Mouse (Mus musculus) gastrocnemius, postnatal 4 days (tissue): Measurements from ENCODE around the gene Ubxn11. TPM values are rescaled to one million over a fixed set of nuclear protein-coding genes. Genes with fewer than 3 reads are reported as not detected.

ENCODE experiments used
- DNase-seq, 2 experiments: peaks; one replicate each; pipeline ENCODE4 v3.0.0; 2021 to 2022; ENCODE audit warnings: low spot score in 2 of 2, mixed read lengths in 2 of 2
- total RNA-seq, 2 experiments: library from RNA; stranded (reverse); gene quantifications; 2 replicates each; pipeline ENCODE4 v1.2.3; 2021

The Ubxn11 gene
- total RNA-seq, 2 experiments from 2014 or later, result 3.2 to 3.7 TPM

- no peak for DNase-seq
Observed at GRCm38 (mm10) chr4:134117012-134117411, 14.6 kb downstream of the Ubxn11 start.

- no peak for DNase-seq
Observed at GRCm38 (mm10) chr4:134118126-134118800, 15.9 kb downstream of the Ubxn11 start.

GRCm38 (mm10) chr4:134119042-134119441 lies 16.7 kb downstream of the Ubxn11 start:
- no peak for DNase-seq

GRCm38 (mm10) chr4:134119644-134120043 lies 17.3 kb downstream of the Ubxn11 start:
- DNase-seq, result no peak

GRCm38 (mm10) chr4:134120192-134120805 lies 17.9 kb downstream of the Ubxn11 start:
- no peak for DNase-seq

- DNase-seq, result no peak
Observed at GRCm38 (mm10) chr4:134120916-134121315, 18.5 kb downstream of the Ubxn11 start.

- DNase-seq, result no peak
Observed at GRCm38 (mm10) chr4:134121571-134121970, 19.2 kb downstream of the Ubxn11 start.

GRCm38 (mm10) chr4:134122281-134122680 lies 19.9 kb downstream of the Ubxn11 start:
- DNase-seq, result no peak

GRCm38 (mm10) chr4:134123147-134123546 lies 20.8 kb downstream of the Ubxn11 start:
- DNase-seq, result no peak

GRCm38 (mm10) chr4:134123680-134124551 lies 21.5 kb downstream of the Ubxn11 start:
- peak in 1 of 2 experiments; percentile 37 for DNase-seq

- DNase-seq, result peak in 1 of 2 experiments; percentile 10
Observed at GRCm38 (mm10) chr4:134125383-134126060, 23.2 kb downstream of the Ubxn11 start.

GRCm38 (mm10) chr4:134126300-134127120 lies 24.1 kb downstream of the Ubxn11 start:
- peak in 1 of 2 experiments; percentile 13 for DNase-seq

GRCm38 (mm10) chr4:134127121-134127455 lies 24.7 kb downstream of the Ubxn11 start:
- DNase-seq, result no peak

GRCm38 (mm10) chr4:134127793-134128192 lies 25.4 kb downstream of the Ubxn11 start:
- peak in 1 of 2 experiments; percentile 8 for DNase-seq

GRCm38 (mm10) chr4:134128221-134128982 lies 26.0 kb downstream of the Ubxn11 start, which contains the start of gene Sh3bgrl3:
Gene Sh3bgrl3 (minus strand): TSS chr4:134128789.
- DNase-seq, result peak; percentile 75 to 85

- DNase-seq, result no peak
Observed at GRCm38 (mm10) chr4:134128983-134129362, 26.6 kb downstream of the Ubxn11 start.

GRCm38 (mm10) chr4:134129482-134129881 lies 27.1 kb downstream of the Ubxn11 start:
- peak in 1 of 2 experiments; percentile 8 for DNase-seq

GRCm38 (mm10) chr4:134132117-134132516 lies 29.7 kb downstream of the Ubxn11 start:
- DNase-seq, result no peak

- no peak for DNase-seq
Observed at GRCm38 (mm10) chr4:134132519-134133095, 30.2 kb downstream of the Ubxn11 start.
